Mouse (Mus musculus): ENCODE results near the gene Scyl1.

DNA sequence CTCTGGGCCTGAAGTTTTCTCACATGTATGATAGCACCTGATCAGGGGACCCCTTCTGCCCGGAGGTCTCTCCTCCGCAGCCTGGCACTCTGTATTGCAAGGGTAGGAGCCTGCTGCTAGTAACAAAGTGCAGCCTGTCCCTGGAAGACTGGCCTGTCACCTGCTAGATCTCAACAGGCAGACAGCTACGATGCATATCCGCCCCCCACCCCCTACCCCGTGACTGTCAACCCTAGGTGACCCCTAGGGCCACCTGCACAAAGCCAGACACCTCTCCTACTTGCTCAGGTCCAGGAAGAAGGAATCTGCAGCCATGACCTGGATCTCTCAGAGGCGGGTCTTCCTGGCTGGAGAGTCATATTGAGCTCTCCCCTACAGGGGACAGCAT is 47.4 kb upstream of the Scyl1 start:
- no peak for TF ChIP-seq POLR2A (IDR thresholded peaks at IDR 0.05; ENCODE audit: borderline replicate concordance, insufficient read depth, low read length)
- no peak for TF ChIP-seq CTCF (IDR thresholded peaks at IDR 0.05; ENCODE audit: borderline replicate concordance, insufficient read depth, low read depth, low read length)
